ENCODE assay signal across 8 mouse cellular contexts in the genomic region with DNA sequence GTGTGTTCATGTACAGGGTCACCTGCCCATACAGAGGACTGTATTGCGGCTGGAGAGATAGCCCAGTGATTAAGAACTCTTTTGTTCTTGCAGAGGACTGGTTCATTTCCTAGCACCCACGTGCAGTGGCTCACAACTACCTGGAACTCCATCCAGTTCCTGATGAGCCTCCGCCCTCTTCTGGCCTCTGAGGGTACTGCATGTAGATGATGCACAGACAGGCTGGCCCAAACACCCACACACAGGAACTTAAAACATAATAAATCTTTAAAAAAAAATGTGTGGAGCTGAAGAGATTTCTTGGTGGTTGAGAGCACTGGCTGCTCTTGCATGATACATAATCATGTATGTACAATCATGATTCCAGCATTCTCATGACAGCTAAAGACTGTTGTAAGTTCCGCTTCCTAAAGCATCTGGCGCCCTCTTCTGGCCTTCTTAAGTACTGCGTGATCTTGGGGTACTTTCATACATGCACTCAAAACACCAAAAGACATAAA. TPM values are rescaled to one million over a fixed set of nuclear protein-coding genes. Genes with fewer than 3 reads are reported as not detected.
DNase-seq lines count a peak whose midpoint lies in the region; ATAC-seq and TF ChIP-seq lines count a peak whose summit lies in the region.

No protein-coding gene starts in this region.

- DNase-seq in T-cell, adult 2 months (ENCODE audit: low spot score): peak; percentile 87
- peak; percentile 90 to 97 for DNase-seq in cerebellum, postnatal 36 days
- peak; percentile 93 for DNase-seq in gastrocnemius, adult 2 months
- peak; percentile 96 for DNase-seq in hindlimb bud, embryonic 11.5 days (ENCODE audit: extremely low spot score, low read depth, low spot score)
- peak; percentile 80 to 82 for DNase-seq in left cerebral cortex, adult 8-10 months (ENCODE audit: low spot score in 2 of 2)
- peak; percentile 93 to 94 for DNase-seq in right cerebral cortex, postnatal 10 days (ENCODE audit: low spot score in 2 of 2)
- DNase-seq in urinary bladder, postnatal 14 days (ENCODE audit: low spot score): peak; percentile 96

- H3K27ac ChIP-seq in gastrocnemius, adult 2 months: no peak overlapping the region

- intact Hi-C loops in gastrocnemius, adult 2 months (cut with DNase I): loop anchor here (1.0 to 5.0 kb wide), 3 partner anchors 26 to 135 kb away; partner anchors contain the start of genes Ciz1 and Dnm1

- peak; percentile 79 for ATAC-seq in megakaryocyte progenitor cell, adult 5-6 weeks (replicated peaks; ENCODE audit: poor library complexity)

- no peak overlapping the region for H3K4me3 ChIP-seq in gastrocnemius, adult 2 months

- TF ChIP-seq CTCF in gastrocnemius, adult 2 months (IDR thresholded peaks at IDR 0.05): peak; percentile 85

RNA-seq across cellular contexts. Expression of gene Slc25a25, which starts 35.9 kb away (rescaled TPM):
- total RNA-seq in gastrocnemius, adult 2 months (2021): 100 to 1,000 TPM in 1 of 2 experiments, 10 to 100 TPM in 1; 45.3 to 211 TPM
- 10 to 100 TPM; 56.5 to 66.1 (median 60.9) TPM for total RNA-seq in left cerebral cortex, adult 8-10 months (2022)
- 5.2 and 6.4 TPM in 2 replicates for total RNA-seq in megakaryocyte progenitor cell, adult 5-6 weeks (2015)
- total RNA-seq in megakaryocyte progenitor cell, adult 5-6 weeks (2017): 10.7 and 11.5 TPM in 2 replicates

RNA-seq across cellular contexts. Expression of gene Naif1, which starts 36.9 kb away (rescaled TPM):
- total RNA-seq in gastrocnemius, adult 2 months (2021): 1 to 10 TPM; 2.2 to 2.3 TPM
- total RNA-seq in left cerebral cortex, adult 8-10 months (2022): 1 to 10 TPM; 3.8 to 4.1 (median 3.9) TPM
- total RNA-seq in megakaryocyte progenitor cell, adult 5-6 weeks (2015): 1.5 and 1.9 TPM in 2 replicates
- total RNA-seq in megakaryocyte progenitor cell, adult 5-6 weeks (2017): 3.5 TPM in 2 replicates

RNA-seq across cellular contexts. Expression of gene Fam102a, which starts 48.0 kb away (rescaled TPM):
- total RNA-seq in gastrocnemius, adult 2 months (2021): 1 to 10 TPM; 1.8 to 3.1 TPM
- 10 to 100 TPM; 69.0 to 78.6 (median 70.5) TPM for total RNA-seq in left cerebral cortex, adult 8-10 months (2022)
- total RNA-seq in megakaryocyte progenitor cell, adult 5-6 weeks (2015): 1.9 and 2.9 TPM in 2 replicates
- total RNA-seq in megakaryocyte progenitor cell, adult 5-6 weeks (2017): 1.9 and 2.2 TPM in 2 replicates

Comparison
In these comparisons a context has a peak if more than half of its experiments do, and no peak if none do; other contexts are left out.
1. RNA of gene Fam102a, which starts 48.0 kb away (total RNA-seq): 69.0 to 78.6 TPM in left cerebral cortex, adult 8-10 months; 1.8 to 3.1 TPM in gastrocnemius, adult 2 months and 1.9 to 2.9 TPM in megakaryocyte progenitor cell, adult 5-6 weeks; every median in the first group is over 10 times any median in the second.
2. Peak in every context shown above with its lines, with median percentiles within 50 percentile points of each other: DNase-seq.